Mouse (Mus musculus): ENCODE data around the gene Hoxb13. TPM values are rescaled to one million over a fixed set of nuclear protein-coding genes. Genes with fewer than 3 reads are reported as not detected.
A peak's percentile ranks its signal among the peaks of the same experiment; 100 is the strongest.

The Hoxb13 gene
- polyA plus RNA-seq, 1 experiment from 2014 or later, result not detected

- no peaks in the 10 kb centered on the region for H3K36me3 ChIP-seq
- H3K9ac ChIP-seq, result no peak overlapping the region
- H3K4me1 ChIP-seq, result 0 out of 2 replicates have a peak, but pooled peaks cover 4% of the 10 kb centered on the region
- no peak overlapping the region for H3K4me2 ChIP-seq
- peaks cover 100% of the 10 kb centered on the region for H3K27me3 ChIP-seq (replicated peaks)
- 1% methylated on average over 6 of the region's 6 CpGs for WGBS
- H3K9me3 ChIP-seq, result no peaks in the 10 kb centered on the region
- no peak overlapping the region for H3K4me3 ChIP-seq
- no peak for ATAC-seq (ENCODE audit: extremely low read depth, insufficient number of reproducible peaks, low FRiP score, low TSS enrichment)
- no peak overlapping the region for H3K27ac ChIP-seq (replicated peaks)
Measured at GRCm38 (mm10) chr11:96174881-96175280, 19.2 kb upstream of the Hoxb13 start.

GRCm38 (mm10) chr11:96175511-96175910 lies 18.6 kb upstream of the Hoxb13 start:
- Histone ChIP-seq H3K4me2 (no peak overlapping the region), H3K4me1 (0 out of 2 replicates have a peak, but pooled peaks cover 4% of the 10 kb centered on the region), H3K27ac (replicated peaks) (no peak overlapping the region), H3K9ac (no peak overlapping the region), H3K9me3 (no peaks in the 10 kb centered on the region), H3K36me3 (no peaks in the 10 kb centered on the region), H3K27me3 (replicated peaks) (peaks cover 100% of the 10 kb centered on the region), H3K4me3 (no peak overlapping the region)
- 2% methylated on average over 17 of the region's 17 CpGs for WGBS
- no peak for ATAC-seq (ENCODE audit: extremely low read depth, insufficient number of reproducible peaks, low FRiP score, low TSS enrichment)

GRCm38 (mm10) chr11:96175951-96176530 lies 18.1 kb upstream of the Hoxb13 start:
- Histone ChIP-seq H3K9ac (no peak overlapping the region), H3K4me3 (no peak overlapping the region), H3K36me3 (no peaks in the 10 kb centered on the region), H3K4me1 (no peaks in the 10 kb centered on the region), H3K9me3 (no peaks in the 10 kb centered on the region), H3K4me2 (no peak overlapping the region), H3K27me3 (replicated peaks) (peaks cover 100% of the 10 kb centered on the region), H3K27ac (replicated peaks) (no peak overlapping the region)
- no peak for ATAC-seq (ENCODE audit: extremely low read depth, insufficient number of reproducible peaks, low FRiP score, low TSS enrichment)
- 2% methylated on average over 9 of the region's 9 CpGs for WGBS

- Histone ChIP-seq H3K9me3 (no peaks in the 10 kb centered on the region), H3K4me2 (no peak overlapping the region), H3K4me1 (no peaks in the 10 kb centered on the region), H3K4me3 (no peak overlapping the region), H3K27me3 (replicated peaks) (peaks cover 100% of the 10 kb centered on the region), H3K27ac (replicated peaks) (no peak overlapping the region), H3K9ac (no peak overlapping the region), H3K36me3 (no peaks in the 10 kb centered on the region)
- ATAC-seq (ENCODE audit: extremely low read depth, insufficient number of reproducible peaks, low FRiP score, low TSS enrichment), result no peak
- WGBS, result 1% methylated on average over 10 of the region's 10 CpGs
Measured at GRCm38 (mm10) chr11:96176841-96177240, 17.3 kb upstream of the Hoxb13 start.

GRCm38 (mm10) chr11:96177546-96178174 lies 16.5 kb upstream of the Hoxb13 start:
- ATAC-seq (ENCODE audit: extremely low read depth, insufficient number of reproducible peaks, low FRiP score, low TSS enrichment), result no peak
- Histone ChIP-seq H3K27ac (replicated peaks) (no peak overlapping the region), H3K36me3 (no peaks in the 10 kb centered on the region), H3K4me1 (no peaks in the 10 kb centered on the region), H3K9me3 (peaks cover 3% of the 10 kb centered on the region; the same call in 1 of the 2 replicates), H3K27me3 (replicated peaks) (peaks cover 100% of the 10 kb centered on the region), H3K9ac (no peak overlapping the region), H3K4me3 (no peak overlapping the region), H3K4me2 (no peak overlapping the region)
- WGBS, result under 1% methylated on average over 27 of the region's 27 CpGs

- WGBS, result under 1% methylated on average over 8 of the region's 8 CpGs
- H3K36me3 ChIP-seq, result no peaks in the 10 kb centered on the region
- H3K4me3 ChIP-seq, result no peak overlapping the region
- peaks cover 100% of the 10 kb centered on the region for H3K27me3 ChIP-seq (replicated peaks)
- no peak overlapping the region for H3K9ac ChIP-seq
- no peak overlapping the region for H3K27ac ChIP-seq (replicated peaks)
- no peak overlapping the region for H3K4me2 ChIP-seq
- H3K9me3 ChIP-seq, result peaks cover 7% of the 10 kb centered on the region; the same call in 1 of the 2 replicates
- no peak for ATAC-seq (ENCODE audit: extremely low read depth, insufficient number of reproducible peaks, low FRiP score, low TSS enrichment)
- H3K4me1 ChIP-seq, result no peaks in the 10 kb centered on the region
Measured at GRCm38 (mm10) chr11:96178356-96178755, 15.8 kb upstream of the Hoxb13 start.

- Histone ChIP-seq H3K4me2 (no peak overlapping the region), H3K9me3 (peaks cover 7% of the 10 kb centered on the region; the same call in 1 of the 2 replicates), H3K4me3 (no peak overlapping the region), H3K36me3 (no peaks in the 10 kb centered on the region), H3K4me1 (no peaks in the 10 kb centered on the region), H3K9ac (no peak overlapping the region), H3K27ac (replicated peaks) (no peak overlapping the region), H3K27me3 (replicated peaks) (peaks cover 100% of the 10 kb centered on the region)
- no peak for ATAC-seq (ENCODE audit: extremely low read depth, insufficient number of reproducible peaks, low FRiP score, low TSS enrichment)
- WGBS, result 0% methylated on average over 6 of the region's 6 CpGs
Measured at GRCm38 (mm10) chr11:96178911-96179503, 15.1 kb upstream of the Hoxb13 start.

- Histone ChIP-seq H3K4me1 (no peaks in the 10 kb centered on the region), H3K36me3 (no peaks in the 10 kb centered on the region), H3K9me3 (peaks cover 7% of the 10 kb centered on the region; the same call in 1 of the 2 replicates), H3K4me2 (no peak overlapping the region), H3K27me3 (replicated peaks) (peaks cover 100% of the 10 kb centered on the region), H3K27ac (replicated peaks) (no peak overlapping the region), H3K9ac (no peak overlapping the region), H3K4me3 (no peak overlapping the region)
- no peak for ATAC-seq (ENCODE audit: extremely low read depth, insufficient number of reproducible peaks, low FRiP score, low TSS enrichment)
- WGBS, result 24% methylated on average over 4 of the region's 4 CpGs
Measured at GRCm38 (mm10) chr11:96181061-96181460, 13.1 kb upstream of the Hoxb13 start.

GRCm38 (mm10) chr11:96184233-96184632 lies 9.9 kb upstream of the Hoxb13 start:
- H3K27me3 ChIP-seq (replicated peaks), result peaks cover 100% of the 10 kb centered on the region
- no peaks in the 10 kb centered on the region for H3K36me3 ChIP-seq
- H3K9ac ChIP-seq, result no peak overlapping the region
- H3K9me3 ChIP-seq, result peaks cover 7% of the 10 kb centered on the region; the same call in 1 of the 2 replicates
- no peak overlapping the region for H3K4me2 ChIP-seq
- no peak overlapping the region for H3K27ac ChIP-seq (replicated peaks)
- no peak for ATAC-seq (ENCODE audit: extremely low read depth, insufficient number of reproducible peaks, low FRiP score, low TSS enrichment)
- H3K4me3 ChIP-seq, result no peak overlapping the region
- no peaks in the 10 kb centered on the region for H3K4me1 ChIP-seq

GRCm38 (mm10) chr11:96187321-96187720 lies 6.8 kb upstream of the Hoxb13 start:
- H3K9ac ChIP-seq, result no peak overlapping the region
- WGBS, result 29% methylated on average over 4 of the region's 4 CpGs
- no peak overlapping the region for H3K4me2 ChIP-seq
- peaks cover 7% of the 10 kb centered on the region; the same call in 1 of the 2 replicates for H3K9me3 ChIP-seq
- no peak overlapping the region for H3K27ac ChIP-seq (replicated peaks)
- H3K4me1 ChIP-seq, result 0 out of 2 replicates have a peak, but pooled peaks cover 3% of the 10 kb centered on the region
- H3K36me3 ChIP-seq, result no peaks in the 10 kb centered on the region
- H3K27me3 ChIP-seq (replicated peaks), result peaks cover 100% of the 10 kb centered on the region
- H3K4me3 ChIP-seq, result no peak overlapping the region
- no peak for ATAC-seq (ENCODE audit: extremely low read depth, insufficient number of reproducible peaks, low FRiP score, low TSS enrichment)

- Histone ChIP-seq H3K9me3 (no peaks in the 10 kb centered on the region), H3K27ac (replicated peaks) (no peak overlapping the region), H3K27me3 (replicated peaks) (peaks cover 100% of the 10 kb centered on the region), H3K36me3 (no peaks in the 10 kb centered on the region), H3K4me2 (no peak overlapping the region), H3K4me3 (0 out of 2 replicates have a peak overlapping the region, but pooled peaks have one; percentile 9), H3K4me1 (peaks cover 10% of the 10 kb centered on the region; the same call in 1 of the 2 replicates), H3K9ac (no peak overlapping the region)
- ATAC-seq (ENCODE audit: extremely low read depth, insufficient number of reproducible peaks, low FRiP score, low TSS enrichment), result no peak
- under 1% methylated on average over 28 of the region's 28 CpGs for WGBS
Measured at GRCm38 (mm10) chr11:96189810-96190522, 4.2 kb upstream of the Hoxb13 start.
